Mouse (Mus musculus): ENCODE results near the gene Olfr871.
"Not testable (repeated sequence)": the region's sequence is repeated elsewhere in the genome, so short reads cannot be mapped to it uniquely, and the experiment has no call there.

Olfr871 gene

DNA sequence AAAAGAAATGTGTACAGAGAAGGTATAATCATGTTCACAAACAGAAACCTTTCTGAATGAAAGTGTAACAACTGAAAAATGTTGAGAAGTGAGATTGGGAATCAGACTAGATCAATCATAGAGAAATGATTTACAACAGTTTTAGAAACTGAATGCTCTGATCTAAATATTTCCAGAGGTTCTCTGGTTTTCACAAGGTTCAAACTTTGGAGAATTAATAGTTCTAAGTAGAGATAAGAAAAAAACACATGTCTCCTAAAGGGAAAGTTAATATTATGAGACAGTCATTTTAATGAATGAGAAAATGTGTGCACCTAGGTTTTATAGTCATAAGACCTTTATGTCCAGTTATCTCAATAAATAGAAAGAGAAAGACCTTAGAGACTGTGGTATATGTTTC is at the start of gene Olfr871:
Gene Olfr871 (plus strand): TSS at position 301 of the 400 bp plus-strand sequence.
- DNase-seq (ENCODE audit: inconsistent ontology term) = no peak

DNA sequence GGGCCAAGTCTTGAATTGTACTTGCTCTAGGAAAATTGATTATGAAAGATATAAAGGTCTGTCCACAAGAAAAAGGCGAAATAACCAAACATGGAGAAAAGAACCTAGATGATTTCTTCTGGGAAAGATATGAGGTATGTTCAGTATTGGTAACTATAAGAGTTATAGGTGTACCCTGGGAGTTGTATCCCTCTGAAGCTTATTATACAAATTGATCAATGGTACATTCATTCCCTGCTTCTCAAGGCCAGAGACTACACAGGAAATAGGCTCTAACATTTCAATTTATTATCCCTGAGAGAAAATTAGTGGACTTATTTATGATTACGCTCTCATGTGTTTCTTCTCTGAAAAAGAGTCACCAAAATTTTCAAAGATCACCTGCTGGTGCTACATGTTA is 38.0 kb upstream of the Olfr871 start, which contains the start of gene Olfr870:
Gene Olfr870 (minus strand): TSS at position 101 of the 400 bp plus-strand sequence.
- DNase-seq (ENCODE audit: inconsistent ontology term) = no peak

DNA sequence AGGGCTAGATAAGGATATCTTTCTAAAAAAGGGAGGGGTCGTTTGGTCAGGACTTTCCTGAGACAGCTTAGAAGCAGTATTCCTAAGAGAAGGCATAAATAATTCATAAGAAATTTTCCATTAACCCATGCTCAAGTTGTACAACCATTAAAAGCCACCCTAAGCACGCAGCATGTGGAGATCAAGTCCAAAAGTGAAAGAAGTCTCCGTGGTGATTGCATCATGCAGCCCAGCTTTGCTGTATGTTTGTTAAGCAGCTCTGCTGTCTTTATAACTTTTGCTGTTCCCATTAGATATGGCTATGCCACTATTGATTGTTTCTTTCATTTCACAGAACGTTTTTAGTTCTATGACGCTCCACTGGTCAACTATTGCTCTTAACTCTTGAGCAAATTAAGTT is 32.5 kb upstream of the Olfr871 start:
- no peak for DNase-seq (ENCODE audit: inconsistent ontology term)

DNA sequence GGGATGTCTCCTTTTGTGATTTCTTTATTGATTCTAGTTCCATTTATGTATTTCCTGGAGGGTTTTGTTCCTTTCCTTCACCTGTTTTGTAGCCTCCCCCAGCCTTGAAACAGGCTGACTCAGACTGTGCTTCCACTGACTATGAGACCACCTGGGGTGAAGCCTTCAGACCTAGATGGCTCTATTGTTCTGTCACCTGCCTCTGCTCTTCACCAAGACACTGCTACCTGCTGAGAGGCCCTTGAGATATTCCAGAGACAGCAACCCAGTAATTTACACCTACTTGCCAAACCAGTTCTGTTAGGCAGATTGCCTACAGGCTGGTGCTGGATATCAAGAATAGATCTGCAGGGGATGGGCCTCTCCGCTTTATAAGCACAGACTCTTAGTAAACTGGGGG is 9.9 kb upstream of the Olfr871 start:
- no peak for DNase-seq (ENCODE audit: inconsistent ontology term)

DNA sequence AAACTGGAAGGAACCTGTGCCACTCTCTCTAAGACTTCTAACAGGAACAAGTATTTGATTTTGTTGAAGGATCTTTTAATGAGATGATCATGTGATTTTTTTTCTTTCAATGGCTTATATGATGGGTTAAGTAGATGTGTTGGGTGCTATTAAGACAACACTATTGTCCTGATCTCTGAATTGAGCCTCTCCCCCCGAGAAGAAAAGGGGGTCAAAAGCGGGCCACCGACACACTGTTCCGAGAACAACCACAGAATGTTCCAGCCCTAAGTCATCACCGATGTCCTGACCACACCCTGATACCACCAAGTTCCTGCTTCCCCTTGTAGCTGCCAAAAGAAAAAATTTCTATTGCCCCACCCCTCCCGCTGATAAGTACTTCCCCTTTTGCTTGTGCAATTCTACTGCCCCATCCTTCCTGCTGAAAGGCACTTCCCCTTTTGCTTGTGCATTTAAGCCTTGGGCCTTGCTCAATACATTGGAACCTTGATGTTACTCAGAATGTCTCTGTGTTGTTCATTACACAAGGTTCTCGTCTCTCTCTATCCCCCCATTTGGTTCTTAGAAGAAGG is 8.5 kb upstream of the Olfr871 start:
- not testable (repeated sequence) for DNase-seq (ENCODE audit: inconsistent ontology term)

DNA sequence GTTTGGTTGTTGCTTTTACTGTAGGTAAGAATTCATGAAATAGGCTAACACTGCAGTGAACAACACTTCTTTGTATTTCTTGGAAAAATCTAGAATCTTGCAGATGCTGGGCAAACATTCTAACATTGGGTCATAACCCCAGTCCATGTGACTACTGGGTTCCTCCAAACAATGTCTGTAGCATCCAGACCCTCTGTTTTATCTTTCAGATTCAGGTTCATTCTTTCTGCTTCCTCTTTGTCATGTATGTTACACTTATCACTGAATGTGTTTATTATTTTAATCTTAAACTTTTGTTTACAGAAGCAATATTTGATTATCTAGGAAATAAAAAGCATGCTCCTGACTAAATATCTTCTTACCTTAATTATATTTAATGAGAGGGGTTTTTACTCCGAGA is 1.2 kb upstream of the Olfr871 start:
- no peak for DNase-seq (ENCODE audit: inconsistent ontology term)

DNA sequence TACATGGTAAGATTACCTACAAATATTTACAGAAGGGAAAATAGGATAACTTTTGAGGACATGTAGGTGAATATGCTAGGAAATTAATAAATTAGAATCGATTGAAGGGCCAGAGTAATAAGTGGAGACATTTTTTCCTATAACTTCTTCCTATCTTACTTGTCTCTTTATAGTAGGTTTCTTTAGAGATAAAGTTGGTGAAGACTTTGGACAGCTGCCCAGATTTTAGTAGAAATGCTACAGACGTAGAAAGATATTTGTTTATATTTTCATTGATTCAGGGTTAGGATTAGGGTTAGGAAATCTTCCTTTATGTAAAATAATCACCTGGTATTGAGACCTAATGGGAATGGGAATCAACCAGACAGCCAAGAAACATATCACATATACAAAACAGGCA is 530 bp upstream of the Olfr871 start:
- no peak for DNase-seq (ENCODE audit: inconsistent ontology term)

DNA sequence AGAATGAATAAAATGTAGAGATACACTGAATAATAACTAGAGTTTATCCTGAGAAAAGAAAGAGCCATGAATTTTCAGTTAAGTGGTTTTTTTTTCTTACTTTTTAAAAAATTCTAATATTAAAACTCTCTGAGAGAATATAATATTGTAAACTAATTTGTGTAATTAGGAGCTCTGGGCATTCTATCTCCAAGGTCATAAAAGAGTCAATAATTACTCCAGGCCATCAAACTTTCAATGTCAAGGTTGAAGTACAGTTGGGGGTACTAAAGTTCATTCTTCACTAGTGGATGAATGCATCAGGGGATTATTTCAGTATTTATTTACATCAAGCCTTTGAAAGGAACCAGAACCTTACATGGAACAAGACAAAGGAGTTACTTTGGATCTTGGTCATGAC is 24.8 kb downstream of the Olfr871 start, which contains the start of gene Olfr872:
Gene Olfr872 (plus strand): TSS at position 301 of the 400 bp plus-strand sequence.
- DNase-seq (ENCODE audit: inconsistent ontology term) = no peak

DNA sequence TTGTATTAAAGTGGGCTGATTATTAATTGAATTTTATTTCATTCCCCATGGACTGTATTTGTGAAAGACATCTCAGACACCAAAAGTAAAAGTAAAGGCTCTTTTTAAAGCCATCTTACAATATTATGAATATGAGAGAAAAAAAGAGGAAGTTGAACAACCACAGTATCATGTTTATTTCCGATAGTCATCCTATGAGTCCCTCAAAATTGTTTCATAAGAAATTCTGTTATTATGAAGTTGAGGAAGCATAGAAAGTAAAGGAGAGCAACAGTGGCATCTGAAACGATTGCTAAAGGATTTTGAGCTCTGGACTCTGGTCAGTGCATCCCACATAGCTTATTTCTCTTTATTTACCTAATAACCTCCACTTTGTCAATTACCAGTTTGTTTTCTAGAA is 25.4 kb downstream of the Olfr871 start:
- DNase-seq (ENCODE audit: inconsistent ontology term) = no peak

All from Muller cell, postnatal 12 days (primary cell).